Mouse (Mus musculus): ENCODE measurements at regions not wholly inside any gene's neighbourhood (a gene's known extent, or its start where the extent isn't known, plus 50 kb on each side); places are given as distances from the start of the nearest gene placed in this dataset.
A peak's percentile ranks its signal among the peaks of the same experiment; 100 is the strongest.

- H3K36me3 ChIP-seq (ENCODE audit: control insufficient read depth, insufficient read depth): no peaks in the 10 kb centered on the region
- no peaks in the 10 kb centered on the region for H3K27me3 ChIP-seq (replicated peaks; ENCODE audit: control insufficient read depth, insufficient read depth, low read length)
- WGBS: 83% methylated on average over 11 of the region's 11 CpGs
Observed at GRCm38 (mm10) chr16:73689274-73689673, 722.4 kb downstream of the Robo2 start.

GRCm38 (mm10) chr16:73679804-73680203 is 731.8 kb downstream of the Robo2 start:
- no peak for ATAC-seq
- WGBS: 91% methylated on average over 10 of the region's 10 CpGs

More at GRCm38 (mm10) chr16:73689274-73689673, 722.4 kb downstream of the Robo2 start:
- Histone ChIP-seq H3K4me2 (replicated peaks; ENCODE audit: low read depth) (no peak overlapping the region), H3K9me3 (ENCODE audit: control insufficient read depth) (no peaks in the 10 kb centered on the region), H3K9ac (ENCODE audit: low read depth, low read length) (no peak overlapping the region), H3K4me3 (ENCODE audit: low read depth, low read length) (no peak overlapping the region), H3K27ac (ENCODE audit: low read depth, low read length) (no peak overlapping the region), H3K4me1 (replicated peaks; ENCODE audit: control insufficient read depth, insufficient read depth, low read length) (no peaks in the 10 kb centered on the region)
- TF ChIP-seq CTCF (IDR thresholded peaks at IDR 0.05; ENCODE audit: low read depth): no peak
- no peak for ATAC-seq

GRCm38 (mm10) chr16:73670516-73670915 is 741.1 kb downstream of the Robo2 start:
- Histone ChIP-seq H3K4me3 (ENCODE audit: low read depth, low read length) (no peak overlapping the region), H3K27ac (ENCODE audit: low read depth, low read length) (no peak overlapping the region), H3K9me3 (ENCODE audit: control insufficient read depth) (no peaks in the 10 kb centered on the region), H3K4me1 (replicated peaks; ENCODE audit: control insufficient read depth, insufficient read depth, low read length) (0 out of 2 replicates have a peak, but pooled peaks cover 3% of the 10 kb centered on the region), H3K9ac (ENCODE audit: low read depth, low read length) (no peak overlapping the region), H3K36me3 (ENCODE audit: control insufficient read depth, insufficient read depth) (no peaks in the 10 kb centered on the region), H3K27me3 (replicated peaks; ENCODE audit: control insufficient read depth, insufficient read depth, low read length) (no peaks in the 10 kb centered on the region), H3K4me2 (replicated peaks; ENCODE audit: low read depth) (no peak overlapping the region)
- no peak for TF ChIP-seq CTCF (IDR thresholded peaks at IDR 0.05; ENCODE audit: low read depth)
- WGBS: 42% methylated on average over 6 of the region's 6 CpGs
- ATAC-seq: no peak

More at GRCm38 (mm10) chr16:73679804-73680203, 731.8 kb downstream of the Robo2 start:
- no peak overlapping the region for H3K27ac ChIP-seq (ENCODE audit: low read depth, low read length)
- no peaks in the 10 kb centered on the region for H3K36me3 ChIP-seq (ENCODE audit: control insufficient read depth, insufficient read depth)
- no peaks in the 10 kb centered on the region for H3K27me3 ChIP-seq (replicated peaks; ENCODE audit: control insufficient read depth, insufficient read depth, low read length)
- H3K4me3 ChIP-seq (ENCODE audit: low read depth, low read length): no peak overlapping the region
- no peak overlapping the region for H3K9ac ChIP-seq (ENCODE audit: low read depth, low read length)
- no peaks in the 10 kb centered on the region for H3K9me3 ChIP-seq (ENCODE audit: control insufficient read depth)
- no peak for TF ChIP-seq CTCF (IDR thresholded peaks at IDR 0.05; ENCODE audit: low read depth)
- no peaks in the 10 kb centered on the region for H3K4me1 ChIP-seq (replicated peaks; ENCODE audit: control insufficient read depth, insufficient read depth, low read length)
- no peak overlapping the region for H3K4me2 ChIP-seq (replicated peaks; ENCODE audit: low read depth)

GRCm38 (mm10) chr16:73652976-73653690 is 758.5 kb downstream of the Robo2 start:
- no peak for ATAC-seq
- H3K27ac ChIP-seq (ENCODE audit: low read depth, low read length): no peak overlapping the region
- H3K9me3 ChIP-seq (ENCODE audit: control insufficient read depth): no peaks in the 10 kb centered on the region
- no peaks in the 10 kb centered on the region for H3K4me1 ChIP-seq (replicated peaks; ENCODE audit: control insufficient read depth, insufficient read depth, low read length)
- H3K4me2 ChIP-seq (replicated peaks; ENCODE audit: low read depth): no peak overlapping the region
- no peaks in the 10 kb centered on the region for H3K36me3 ChIP-seq (ENCODE audit: control insufficient read depth, insufficient read depth)
- H3K4me3 ChIP-seq (ENCODE audit: low read depth, low read length): no peak overlapping the region
- no peak overlapping the region for H3K9ac ChIP-seq (ENCODE audit: low read depth, low read length)
- 97% methylated on average over 1 of the region's 1 CpGs for WGBS
- no peaks in the 10 kb centered on the region for H3K27me3 ChIP-seq (replicated peaks; ENCODE audit: control insufficient read depth, insufficient read depth, low read length)
- no peak for TF ChIP-seq CTCF (IDR thresholded peaks at IDR 0.05; ENCODE audit: low read depth)

- no peaks in the 10 kb centered on the region for H3K4me1 ChIP-seq (replicated peaks; ENCODE audit: control insufficient read depth, insufficient read depth, low read length)
- 50% methylated on average over 19 of the region's 19 CpGs for WGBS
- H3K4me2 ChIP-seq (replicated peaks; ENCODE audit: low read depth): peak overlapping the region; percentile 39
- no peaks in the 10 kb centered on the region for H3K27me3 ChIP-seq (replicated peaks; ENCODE audit: control insufficient read depth, insufficient read depth, low read length)
- no peak overlapping the region for H3K4me3 ChIP-seq (ENCODE audit: low read depth, low read length)
- H3K27ac ChIP-seq (ENCODE audit: low read depth, low read length): no peak overlapping the region
- H3K9ac ChIP-seq (ENCODE audit: low read depth, low read length): no peak overlapping the region
- no peaks in the 10 kb centered on the region for H3K36me3 ChIP-seq (ENCODE audit: control insufficient read depth, insufficient read depth)
- H3K9me3 ChIP-seq (ENCODE audit: control insufficient read depth): no peaks in the 10 kb centered on the region
- no peak for TF ChIP-seq CTCF (IDR thresholded peaks at IDR 0.05; ENCODE audit: low read depth)
- no peak for ATAC-seq
Observed at GRCm38 (mm10) chr16:73647201-73647782, 764.3 kb downstream of the Robo2 start.

- Histone ChIP-seq H3K9me3 (ENCODE audit: control insufficient read depth) (no peaks in the 10 kb centered on the region), H3K36me3 (ENCODE audit: control insufficient read depth, insufficient read depth) (no peaks in the 10 kb centered on the region), H3K4me3 (ENCODE audit: low read depth, low read length) (no peak overlapping the region), H3K27ac (ENCODE audit: low read depth, low read length) (no peak overlapping the region), H3K9ac (ENCODE audit: low read depth, low read length) (no peak overlapping the region), H3K4me2 (replicated peaks; ENCODE audit: low read depth) (no peak overlapping the region), H3K4me1 (replicated peaks; ENCODE audit: control insufficient read depth, insufficient read depth, low read length) (no peaks in the 10 kb centered on the region), H3K27me3 (replicated peaks; ENCODE audit: control insufficient read depth, insufficient read depth, low read length) (no peaks in the 10 kb centered on the region)
- no peak for TF ChIP-seq CTCF (IDR thresholded peaks at IDR 0.05; ENCODE audit: low read depth)
- ATAC-seq: no peak
- 92% methylated on average over 9 of the region's 9 CpGs for WGBS
Observed at GRCm38 (mm10) chr16:73613017-73613416, 798.6 kb downstream of the Robo2 start.
